Mouse (Mus musculus): Measurements from ENCODE around the gene Snf8.

Gene Snf8

DNA sequence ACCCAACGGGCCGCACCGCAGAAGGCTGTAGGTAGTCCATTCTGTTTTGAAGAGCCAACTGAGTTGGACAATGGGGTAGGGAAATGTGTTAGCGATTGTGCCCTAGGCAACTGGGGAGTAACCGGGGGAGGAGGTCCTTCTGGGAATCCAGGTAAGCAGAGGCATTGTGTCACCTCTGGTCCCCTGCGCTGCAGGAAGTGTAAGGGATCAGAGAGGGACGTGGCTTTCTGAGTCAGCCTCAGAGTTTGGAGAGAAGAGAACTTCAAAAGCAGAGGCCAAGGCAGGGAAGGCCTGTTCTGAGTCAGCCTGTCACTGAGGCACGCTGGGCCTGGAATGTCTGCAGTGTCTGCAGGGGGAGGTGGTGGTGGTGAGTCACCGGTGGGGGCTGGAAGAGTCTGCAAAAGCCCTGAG is 16.7 kb upstream of the Snf8 start:
- in situ Hi-C loops (cut with MboI; ENCODE audit: unreplicated experiment in 2 of 2): no loop called here

DNA sequence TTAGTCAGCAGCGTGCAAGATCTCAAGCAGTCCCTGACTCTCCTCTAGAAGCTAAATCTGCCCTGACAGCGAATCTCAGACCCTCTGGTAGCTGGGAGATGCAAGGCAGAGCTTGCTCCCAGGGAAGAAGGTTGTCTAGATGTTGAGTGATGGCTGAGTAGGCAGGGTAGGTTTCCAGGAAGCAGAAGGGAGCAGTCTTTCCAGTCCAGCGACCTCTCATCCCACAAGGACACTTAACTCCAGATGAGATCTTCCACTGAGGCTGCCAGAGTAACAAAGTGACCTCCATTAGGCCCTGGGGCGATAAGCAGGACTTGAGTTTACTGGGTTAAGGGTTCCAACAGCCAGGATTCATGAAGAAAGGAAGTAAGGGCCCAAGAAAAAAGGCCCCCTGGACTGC is 14.1 kb upstream of the Snf8 start:
- in situ Hi-C loops (cut with MboI; ENCODE audit: unreplicated experiment in 2 of 2): no loop called here

DNA sequence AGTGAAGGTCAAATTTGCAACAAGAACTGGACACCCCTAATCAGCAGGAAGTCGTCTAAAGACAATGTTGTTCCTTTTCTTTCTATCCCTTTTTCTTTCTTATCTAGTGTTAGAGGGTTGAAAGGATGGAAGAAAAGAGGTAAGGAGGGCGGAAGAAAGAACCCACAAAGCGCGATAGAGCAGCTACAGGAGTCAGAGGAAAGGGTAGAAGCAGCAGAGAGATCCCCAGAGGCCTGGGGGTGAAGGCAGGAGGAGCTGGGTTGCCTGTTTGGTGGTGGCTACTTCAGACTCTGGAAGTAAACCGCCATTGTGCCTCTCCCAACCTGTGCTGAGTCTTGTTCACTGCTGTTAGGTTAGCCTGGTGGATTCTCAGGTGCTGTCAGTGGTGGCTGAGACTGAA is 6.6 kb upstream of the Snf8 start:
- in situ Hi-C loops (cut with MboI; ENCODE audit: unreplicated experiment in 2 of 2): loop anchor here in 1 of 2 experiments (25.0 kb wide), 1 partner anchor 166 kb away; no protein-coding TSS in a partner anchor

DNA sequence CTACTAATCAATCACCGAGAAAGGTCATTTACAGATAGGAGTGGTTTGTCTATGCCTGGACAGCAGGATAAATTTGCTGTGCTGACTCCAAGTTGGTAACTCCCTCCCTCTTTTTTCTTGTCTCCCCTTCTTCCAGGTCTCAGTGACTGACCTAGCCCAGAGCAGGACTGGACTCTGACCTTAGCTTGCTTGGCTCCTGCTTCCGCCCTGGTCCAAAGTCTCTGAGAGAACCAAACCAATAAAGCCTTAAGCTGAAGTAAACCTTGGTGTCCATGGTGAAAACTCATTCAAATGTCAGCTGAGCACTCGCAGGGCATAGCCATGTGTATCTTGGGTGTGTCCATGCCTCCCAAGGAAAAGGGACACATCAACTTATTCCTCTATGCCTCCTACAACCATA is 4.1 kb upstream of the Snf8 start:
- in situ Hi-C loops (cut with MboI; ENCODE audit: unreplicated experiment in 2 of 2): loop anchor here (10.0 to 25.0 kb wide), 3 partner anchors 168 to 646 kb away; partner anchors contain the start of gene Slc35b1 (in 1 of the 2)

DNA sequence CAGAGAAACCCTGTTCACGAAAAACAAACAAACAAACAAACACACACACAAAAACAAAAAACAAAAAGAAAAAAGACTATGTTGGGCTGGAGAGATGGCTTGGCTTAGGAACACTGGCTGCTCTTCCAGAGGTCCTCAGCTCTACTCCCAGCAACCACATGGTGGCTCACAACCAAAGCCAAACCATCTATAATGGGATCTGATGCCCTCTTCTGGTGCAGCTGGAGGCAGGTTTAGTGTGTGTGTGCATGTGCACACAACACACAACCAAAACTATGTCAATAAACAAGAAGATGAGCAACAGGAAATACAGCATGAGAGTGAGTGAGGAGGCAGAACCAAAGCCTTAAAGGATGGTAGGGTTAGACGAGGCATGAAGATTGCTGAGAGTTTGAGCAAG is 3.0 kb upstream of the Snf8 start:
- in situ Hi-C loops (cut with MboI; ENCODE audit: unreplicated experiment in 2 of 2): loop anchor here (10.0 to 25.0 kb wide), 3 partner anchors 169 to 647 kb away; partner anchors contain the start of gene Slc35b1 (in 1 of the 2)

DNA sequence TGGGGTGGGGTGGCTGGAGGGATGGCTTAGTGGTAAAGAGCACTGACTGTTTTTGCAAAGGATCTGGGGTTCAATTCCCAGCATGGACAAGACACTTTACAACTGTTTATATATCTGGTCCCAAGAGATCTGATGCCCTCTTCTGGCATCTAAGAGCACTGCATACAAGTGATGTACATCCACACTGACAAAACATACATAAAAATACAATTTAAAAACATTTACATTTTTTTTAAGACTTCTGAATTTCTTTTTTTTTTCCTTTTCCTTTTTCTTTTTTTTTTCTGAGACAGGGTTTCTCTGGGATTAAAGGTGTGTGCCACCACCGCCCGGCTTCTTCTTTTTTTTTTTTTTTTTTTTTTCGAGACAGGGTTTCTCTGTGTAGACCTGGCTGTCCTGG is 1.4 kb upstream of the Snf8 start:
- in situ Hi-C loops (cut with MboI; ENCODE audit: unreplicated experiment in 2 of 2): loop anchor here (10.0 to 25.0 kb wide), 3 partner anchors 171 to 648 kb away; partner anchors contain the start of gene Slc35b1 (in 1 of the 2)

DNA sequence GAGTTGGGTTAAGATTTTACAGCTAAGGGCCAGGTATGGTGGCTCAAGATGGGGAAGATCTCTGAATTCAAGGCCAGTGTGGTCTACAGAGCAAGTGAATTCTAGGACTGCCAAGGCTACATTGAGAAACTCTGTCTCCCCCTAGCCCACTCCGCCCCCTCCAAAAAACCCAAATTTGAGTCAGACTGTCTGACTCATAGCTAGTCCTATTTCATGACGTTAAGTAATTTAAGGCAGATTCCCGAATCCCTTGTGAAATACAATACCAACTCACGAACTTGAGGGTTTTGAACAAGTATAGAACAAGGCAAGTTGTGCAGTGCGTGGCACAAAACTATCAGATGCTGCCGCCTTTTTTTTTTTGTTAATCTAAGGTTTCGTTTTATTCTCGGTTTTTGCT is 569 bp upstream of the Snf8 start:
- in situ Hi-C loops (cut with MboI; ENCODE audit: unreplicated experiment in 2 of 2): loop anchor here (10.0 to 25.0 kb wide), 3 partner anchors 172 to 649 kb away; partner anchors contain the start of gene Slc35b1 (in 1 of the 2)

DNA sequence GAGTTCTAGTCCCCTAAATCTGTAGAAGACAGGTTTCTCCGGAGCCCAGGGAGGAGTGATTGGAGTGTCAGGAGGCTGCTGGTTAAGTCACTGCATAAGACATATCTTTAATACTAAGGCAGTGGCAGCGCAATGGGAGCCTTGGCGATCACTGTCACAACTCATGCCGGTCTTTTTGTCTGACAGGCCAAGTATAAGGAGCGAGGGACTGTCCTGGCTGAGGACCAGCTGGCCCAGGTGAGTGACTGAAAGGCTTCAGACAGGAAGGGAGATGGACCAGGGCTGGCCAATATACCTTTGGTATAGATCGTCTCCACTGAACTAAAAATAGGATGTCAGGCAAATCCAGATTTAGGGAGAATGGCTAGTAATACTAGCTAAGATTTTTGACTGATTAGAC is 448 bp downstream of the Snf8 start:
- in situ Hi-C loops (cut with MboI; ENCODE audit: unreplicated experiment in 2 of 2): loop anchor here (10.0 to 25.0 kb wide), 3 partner anchors 173 to 650 kb away; partner anchors contain the start of gene Slc35b1 (in 1 of the 2)

DNA sequence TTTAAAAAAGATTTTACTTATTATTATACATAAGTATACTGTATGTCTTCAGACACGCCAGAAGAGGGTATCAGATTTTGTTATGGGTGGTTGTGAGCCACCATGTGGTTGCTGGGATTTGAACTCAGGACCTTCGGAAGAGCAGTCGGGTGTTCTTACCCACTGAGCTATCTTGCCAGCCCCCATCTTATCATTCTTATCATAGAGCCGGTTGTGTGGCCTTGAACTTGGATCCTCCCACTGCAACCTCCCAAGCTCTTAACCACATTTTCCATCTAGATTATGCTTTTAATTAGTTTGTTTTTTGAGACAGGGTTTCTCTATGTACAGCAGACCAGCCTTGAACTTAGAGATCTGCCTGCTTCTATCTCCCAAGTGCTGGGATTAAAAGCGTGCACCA is 2.8 kb downstream of the Snf8 start:
- in situ Hi-C loops (cut with MboI; ENCODE audit: unreplicated experiment in 2 of 2): loop anchor here (10.0 to 25.0 kb wide), 3 partner anchors 175 to 653 kb away; partner anchors contain the start of gene Slc35b1 (in 1 of the 2)

DNA sequence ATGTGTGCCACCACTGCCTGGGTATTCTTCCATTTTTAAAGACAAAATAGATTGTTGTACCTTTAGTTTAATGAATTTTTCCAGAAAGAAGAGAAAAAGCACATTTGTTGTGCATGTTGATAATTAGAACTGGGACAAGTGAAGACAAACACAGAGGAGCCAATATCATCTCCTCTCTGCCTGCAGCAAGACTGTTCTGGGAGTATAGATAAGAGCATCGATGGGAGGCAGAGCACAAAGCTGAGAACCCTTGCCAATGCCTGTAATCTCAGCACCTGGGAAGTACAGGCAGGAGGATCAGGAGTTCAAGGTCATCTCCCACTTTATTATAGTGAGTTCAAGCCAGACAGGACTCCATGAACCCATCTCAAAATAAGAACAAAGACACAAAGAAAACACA is 3.9 kb downstream of the Snf8 start:
- in situ Hi-C loops (cut with MboI; ENCODE audit: unreplicated experiment in 2 of 2): loop anchor here (10.0 to 25.0 kb wide), 3 partner anchors 176 to 654 kb away; partner anchors contain the start of gene Slc35b1 (in 1 of the 2)

DNA sequence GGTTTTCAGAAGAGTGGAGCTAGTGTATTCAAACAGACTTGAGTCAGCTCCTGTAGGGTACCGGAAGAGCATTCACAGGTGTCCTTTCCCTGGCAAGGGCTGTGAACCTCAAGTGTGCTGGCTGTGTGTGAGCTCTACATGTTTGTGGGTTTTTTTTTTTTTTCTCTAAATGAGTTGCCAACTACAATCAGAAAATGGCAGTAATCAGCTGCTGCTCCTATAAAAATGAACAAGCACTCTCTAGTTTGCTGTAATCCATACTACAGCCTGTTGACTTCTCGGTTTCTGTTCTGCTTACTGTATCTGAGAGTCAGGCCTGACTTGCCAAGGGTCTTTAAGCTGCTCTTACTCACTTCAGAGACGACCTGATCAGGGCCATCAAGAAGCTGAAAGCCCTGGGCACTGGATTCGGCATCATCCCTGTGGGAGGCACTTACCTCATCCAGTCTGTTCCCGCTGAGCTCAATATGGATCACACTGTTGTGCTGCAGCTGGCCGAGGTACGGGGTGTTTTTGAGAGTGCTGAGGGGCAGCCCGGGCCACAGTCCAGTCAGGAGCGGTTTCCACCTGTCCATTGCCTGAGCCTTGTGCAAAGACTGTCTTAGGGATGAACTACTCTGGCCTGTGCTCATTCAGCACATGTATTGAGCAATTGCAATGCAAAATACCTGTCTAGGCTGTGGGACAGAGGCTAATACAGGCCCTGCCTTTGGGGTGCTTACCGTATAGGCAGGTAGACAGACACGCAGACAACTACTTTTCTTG is 10.3 kb downstream of the Snf8 start:
- in situ Hi-C loops (cut with MboI; ENCODE audit: unreplicated experiment in 2 of 2): loop anchor here in 1 of 2 experiments (25.0 kb wide), 1 partner anchor 183 kb away; no protein-coding TSS in a partner anchor

DNA sequence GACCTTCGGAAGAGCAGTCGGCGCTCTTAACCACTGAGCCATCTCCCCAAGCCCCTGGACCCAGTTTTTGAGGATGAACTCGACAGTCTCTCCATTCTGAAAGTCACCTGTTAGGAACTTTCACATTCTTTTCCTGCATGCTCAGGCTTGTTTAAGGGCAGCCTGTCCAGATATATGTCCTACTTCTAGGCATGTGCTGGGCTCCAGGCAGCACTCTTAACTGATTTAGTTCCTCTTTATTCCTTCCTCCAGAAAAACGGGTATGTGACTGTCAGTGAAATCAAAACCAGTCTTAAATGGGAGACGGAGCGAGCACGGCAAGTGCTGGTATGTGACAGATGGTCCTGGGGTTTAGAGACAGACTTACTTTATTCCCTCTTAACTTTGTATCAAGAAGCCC is 11.3 kb downstream of the Snf8 start:
- in situ Hi-C loops (cut with MboI; ENCODE audit: unreplicated experiment in 2 of 2): loop anchor here in 1 of 2 experiments (25.0 kb wide), 1 partner anchor 184 kb away; no protein-coding TSS in a partner anchor

DNA sequence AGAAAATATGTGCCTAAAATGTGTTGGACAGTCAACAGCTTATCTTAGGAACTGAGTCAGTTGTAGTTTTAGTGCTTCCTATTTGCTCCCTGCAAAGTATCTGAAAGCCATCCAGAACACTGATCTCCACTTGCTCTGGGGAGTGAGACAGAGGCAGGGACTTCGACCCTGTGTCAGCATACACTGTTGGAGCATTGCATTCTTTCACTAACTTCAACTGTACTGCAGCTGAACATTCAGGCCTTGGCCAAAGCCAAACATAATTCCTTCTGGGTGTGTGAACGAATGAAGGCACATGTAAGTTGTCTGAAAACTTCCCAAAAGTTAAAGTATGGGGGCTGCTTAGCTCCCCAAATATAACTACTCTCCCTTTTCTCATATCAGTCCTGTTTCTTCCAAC is 12.1 kb downstream of the Snf8 start:
- in situ Hi-C loops (cut with MboI; ENCODE audit: unreplicated experiment in 2 of 2): loop anchor here in 1 of 2 experiments (25.0 kb wide), 1 partner anchor 184 kb away; no protein-coding TSS in a partner anchor

DNA sequence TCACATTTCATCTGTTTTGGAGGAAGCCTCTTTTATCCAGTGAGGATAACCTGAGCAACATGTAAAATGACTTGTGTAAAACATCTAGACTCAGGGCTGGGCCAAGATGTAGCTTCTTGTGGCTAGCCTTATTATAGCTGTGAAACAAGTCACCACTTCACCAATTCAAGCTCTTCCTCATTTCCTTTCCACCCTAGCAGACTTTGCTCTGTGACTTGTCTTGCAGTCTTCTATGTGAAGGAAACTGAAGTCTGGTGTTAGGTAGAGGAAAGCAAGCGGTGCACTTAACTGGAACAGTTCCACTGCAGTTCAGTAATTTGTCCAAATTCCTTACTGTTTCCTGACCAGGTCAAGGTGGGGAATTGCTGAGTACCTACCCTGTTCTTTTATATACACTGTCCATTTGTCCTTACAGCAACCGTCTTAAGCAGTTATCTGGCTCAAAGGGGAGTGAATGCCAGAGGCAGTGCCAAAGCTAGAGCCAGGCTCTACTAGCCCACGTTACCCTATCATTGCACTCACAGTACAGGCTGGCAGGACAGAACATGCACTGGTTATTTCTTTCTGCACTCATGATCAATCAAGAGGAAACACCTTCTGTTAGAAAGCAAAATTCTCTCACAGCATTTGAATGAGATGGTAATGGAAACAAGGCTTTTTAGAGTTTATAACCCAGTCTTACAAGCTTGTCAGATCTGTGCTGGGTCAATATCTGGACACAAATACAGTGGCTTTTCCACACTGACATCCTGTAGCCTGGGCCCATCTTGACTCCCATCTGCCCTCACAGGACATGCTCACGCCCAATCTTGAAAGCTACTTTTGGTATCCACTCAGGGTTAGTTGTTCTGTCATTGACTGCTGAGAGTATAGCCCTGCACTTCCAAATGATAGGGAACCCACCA is 13.0 kb downstream of the Snf8 start:
- in situ Hi-C loops (cut with MboI; ENCODE audit: unreplicated experiment in 2 of 2): loop anchor here in 1 of 2 experiments (25.0 kb wide), 1 partner anchor 185 kb away; no protein-coding TSS in a partner anchor

DNA sequence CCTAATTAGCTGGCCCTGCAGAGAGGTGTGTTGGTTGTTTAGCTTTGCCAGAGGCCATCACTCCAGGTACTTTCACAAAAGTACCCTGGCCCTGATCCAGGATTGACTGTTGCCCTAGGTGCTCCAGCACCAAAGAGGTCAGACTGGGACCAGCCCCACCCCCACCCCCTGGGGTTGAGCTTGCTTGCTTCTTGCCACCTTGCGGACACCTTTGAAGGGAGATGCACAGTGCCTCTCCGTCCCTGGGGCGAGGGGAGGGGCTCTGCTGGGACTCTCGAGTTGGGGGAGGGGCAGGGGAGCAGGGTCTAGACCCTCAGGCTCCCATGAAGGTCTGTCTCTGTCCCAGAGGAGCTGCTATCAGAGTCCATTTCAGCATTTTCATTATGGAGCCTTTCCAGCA is 15.3 kb downstream of the Snf8 start:
- in situ Hi-C loops (cut with MboI; ENCODE audit: unreplicated experiment in 2 of 2): loop anchor here (25.0 kb wide), 2 partner anchors 188 to 1662 kb away; partner anchors contain the start of genes Pcgf2 (in 1 of the 2) and Psmb3 (in 1 of the 2)

DNA sequence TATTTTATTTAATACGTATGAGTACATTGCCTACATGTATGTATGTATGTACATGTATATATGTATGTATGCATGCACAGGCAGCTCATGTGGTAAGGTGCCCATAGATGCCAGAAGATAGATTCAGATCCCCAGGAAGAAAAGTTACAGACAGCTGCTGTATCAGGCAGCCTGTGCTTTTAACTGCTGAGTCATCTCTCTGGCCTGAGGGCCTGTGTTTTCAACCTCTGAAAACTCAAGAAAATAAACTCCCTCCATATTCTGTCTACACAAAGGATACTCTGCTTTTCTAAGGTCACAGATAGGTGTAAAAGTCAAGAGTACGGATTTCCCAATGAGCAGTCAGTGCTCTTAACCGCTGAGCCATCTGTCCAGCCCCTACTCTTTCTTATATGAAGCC is 16.2 kb downstream of the Snf8 start:
- in situ Hi-C loops (cut with MboI; ENCODE audit: unreplicated experiment in 2 of 2): loop anchor here in 1 of 2 experiments (25.0 kb wide), 1 partner anchor 1661 kb away; the partner anchor contains the start of genes Pcgf2 and Psmb3

DNA sequence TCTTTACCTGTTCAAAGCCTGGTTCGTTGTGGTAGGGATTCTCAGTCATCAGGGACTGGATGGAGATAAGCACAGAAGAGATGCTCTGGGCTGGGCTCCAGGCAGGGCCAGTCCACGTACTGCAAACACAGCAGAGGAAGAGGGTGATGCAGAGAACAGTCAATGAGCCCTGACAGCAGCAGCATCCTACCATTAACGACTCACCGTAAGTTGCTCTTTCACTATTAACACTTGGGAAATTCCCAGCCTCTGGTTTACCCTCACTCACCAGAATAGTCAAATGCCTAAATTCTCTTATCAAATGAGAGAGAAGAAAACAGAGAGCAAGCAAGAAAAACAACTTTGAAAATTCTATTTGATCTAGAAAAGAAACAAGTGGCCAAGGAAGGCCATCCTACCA is 23.6 kb downstream of the Snf8 start:
- in situ Hi-C loops (cut with MboI; ENCODE audit: unreplicated experiment in 2 of 2): loop anchor here in 1 of 2 experiments (25.0 kb wide), 1 partner anchor 1654 kb away; the partner anchor contains the start of genes Pcgf2 and Psmb3

DNA sequence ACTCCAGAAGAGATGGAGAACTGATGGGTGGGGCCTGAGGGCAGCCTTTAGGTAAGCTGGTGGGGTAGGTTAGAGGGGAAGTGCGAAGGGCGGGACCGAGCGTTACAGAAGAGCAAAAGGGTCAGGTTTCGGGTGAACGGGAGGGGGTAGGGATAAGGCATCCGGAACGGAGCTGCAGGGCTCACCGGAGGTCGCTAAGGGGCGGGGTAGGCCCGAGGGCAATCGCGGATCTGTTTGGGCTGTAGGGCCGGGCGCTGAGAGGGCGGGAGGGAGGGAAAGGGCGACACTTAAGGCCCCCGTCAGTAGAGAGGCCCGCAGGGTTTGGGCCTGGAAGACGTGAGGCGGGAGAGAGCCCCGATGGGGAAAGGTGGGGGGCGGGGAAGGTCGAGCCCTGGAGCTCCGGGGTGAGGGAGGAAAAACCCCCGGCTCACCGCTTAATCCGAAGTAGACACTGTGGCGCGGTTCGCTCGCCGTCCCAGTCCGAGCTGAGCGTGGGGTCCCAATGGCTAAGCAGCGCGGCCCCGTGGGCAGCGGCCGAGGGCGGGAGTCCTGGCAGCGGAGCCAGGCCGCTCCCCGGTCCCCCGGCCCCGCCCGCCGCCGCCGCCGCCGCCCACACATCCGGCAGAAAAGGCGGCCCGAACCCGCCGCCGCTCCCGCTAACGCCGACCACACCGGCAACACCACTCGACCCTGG is 30.0 kb downstream of the Snf8 start:
- in situ Hi-C loops (cut with MboI; ENCODE audit: unreplicated experiment in 2 of 2): loop anchor here in 1 of 2 experiments (25.0 kb wide), 1 partner anchor 1648 kb away; the partner anchor contains the start of genes Pcgf2 and Psmb3

DNA sequence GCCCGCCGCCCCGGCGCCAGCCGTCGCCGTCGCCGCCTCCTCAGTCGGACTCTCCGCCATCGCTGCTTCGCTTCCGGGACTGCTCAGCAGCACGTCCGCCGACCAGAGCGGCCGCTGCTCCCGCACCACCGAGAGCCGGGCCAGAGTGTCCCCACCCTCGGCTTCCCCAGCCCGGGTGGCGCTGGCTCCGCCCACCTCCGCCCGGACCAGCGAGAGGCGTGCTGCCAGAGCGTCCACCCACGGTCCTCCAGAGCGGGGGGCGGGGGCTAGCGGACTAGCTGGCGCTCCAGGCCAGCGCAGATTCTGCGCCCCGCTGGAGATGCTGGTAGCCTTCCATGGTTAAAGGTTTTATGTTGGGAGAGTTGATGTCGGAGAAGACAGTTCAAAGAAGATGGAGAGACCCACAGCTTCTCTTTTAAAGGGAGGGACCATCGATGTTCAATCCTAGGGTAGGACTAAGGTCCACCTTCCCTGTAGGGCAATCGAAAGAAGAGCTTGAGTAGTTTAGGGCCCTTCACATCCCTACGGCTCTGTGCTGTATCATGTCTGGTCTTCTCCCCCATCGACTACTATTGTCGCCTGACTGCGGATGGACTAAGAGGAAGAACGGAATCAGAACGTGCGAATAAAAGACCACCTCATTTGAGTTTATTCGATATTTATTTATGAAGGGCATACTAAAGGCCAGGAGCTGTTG is 30.7 kb downstream of the Snf8 start, which contains the start of gene Ube2z:
Gene Ube2z (minus strand): TSS at position 174 of the 697 bp plus-strand sequence.
- in situ Hi-C loops (cut with MboI; ENCODE audit: unreplicated experiment in 2 of 2): loop anchor here in 1 of 2 experiments (25.0 kb wide), 1 partner anchor 1647 kb away; the partner anchor contains the start of genes Pcgf2 and Psmb3
